Mouse (Mus musculus): Measurements from ENCODE around the gene Gm45837.
"Not testable (repeated sequence)": the region's sequence is repeated elsewhere in the genome, so short reads cannot be mapped to it uniquely, and the experiment has no call there.

Gene Gm45837

GRCm38 (mm10) chr7:101550686-101551485, 140.2 kb downstream of the Gm45837 start:
- peak; percentile 87 for DNase-seq (ENCODE audit: low read depth)

- DNase-seq (ENCODE audit: low read depth) = no peak
Measured at GRCm38 (mm10) chr7:101551530-101551929, 140.8 kb downstream of the Gm45837 start.

- DNase-seq (ENCODE audit: low read depth) = peak; percentile 89
Measured at GRCm38 (mm10) chr7:101555473-101555872, 144.8 kb downstream of the Gm45837 start.

- no peak for DNase-seq (ENCODE audit: low read depth)
Measured at GRCm38 (mm10) chr7:101557391-101557790, 146.7 kb downstream of the Gm45837 start.

GRCm38 (mm10) chr7:101559393-101559792, 148.7 kb downstream of the Gm45837 start:
- DNase-seq (ENCODE audit: low read depth) = not testable (repeated sequence)

Data from induced T-regulatory cell, adult 2 months (primary cell).